Mouse (Mus musculus) intestine, embryonic 14.5 days (tissue): ENCODE measurements around the gene Nr1h2. TPM values are rescaled to one million over a fixed set of nuclear protein-coding genes. Genes with fewer than 3 reads are reported as not detected.

Source experiments
- ATAC-seq: fragments of 200-750 bp; cut with Nextera tagmentation; replicated peaks from 2 replicates; pipeline ENCODE4 v1.8.0; 2017; ENCODE audit warnings: low read depth, moderate number of reproducible peaks, moderate TSS enrichment, moderate library complexity; ENCODE audit not compliant: low FRiP score, low TSS enrichment
- DNase-seq: peaks from one replicate; pipeline ENCODE4 v3.0.0-alpha.2; 2018; ENCODE audit warnings: low spot score
- H3K27ac ChIP-seq: fragments of 300-500 bp; sonication (generic); 2 replicates; pipeline ENCODE4 v1.5.1; 2014; ENCODE audit warnings: low read depth, mild to moderate bottlenecking, control low read depth
- H3K27me3 ChIP-seq: fragments of 300-500 bp; sonication (generic); replicated peaks from 2 replicates; pipeline ENCODE4 v1.6.1; 2014; ENCODE audit warnings: low read length, control low read depth; ENCODE audit not compliant: control insufficient read depth, insufficient read depth
- H3K36me3 ChIP-seq: fragments of 300-500 bp; sonication (generic); 2 replicates; pipeline ENCODE4 v1.6.1; 2014; ENCODE audit warnings: low read length, control low read depth; ENCODE audit not compliant: control insufficient read depth, insufficient read depth
- H3K4me1 ChIP-seq: fragments of 300-500 bp; sonication (generic); replicated peaks from 2 replicates; pipeline ENCODE4 v1.6.1; 2014; ENCODE audit warnings: low read length, control low read depth, mixed read lengths; ENCODE audit not compliant: control insufficient read depth, insufficient read depth
- H3K4me2 ChIP-seq: fragments of 300-500 bp; sonication (generic); 2 replicates; pipeline ENCODE4 v1.6.1; 2014; ENCODE audit warnings: low read length
- H3K4me3 ChIP-seq: fragments of 300-500 bp; sonication (generic); 2 replicates; pipeline ENCODE4 v1.5.1; 2014; ENCODE audit warnings: low read depth, low read length, control low read depth, mixed read lengths
- H3K9ac ChIP-seq: fragments of 300-500 bp; sonication (generic); 2 replicates; pipeline ENCODE4 v1.6.1; 2014; ENCODE audit warnings: mild to moderate bottlenecking, low read length
- H3K9me3 ChIP-seq: fragments of 300-500 bp; sonication (generic); 2 replicates; pipeline ENCODE4 v1.6.1; 2016; ENCODE audit warnings: low read length, control low read depth; ENCODE audit not compliant: control insufficient read depth
- WGBS: fragments of 180-500 bp; shearing (Covaris S2); extraction: QIAGEN DNeasy Blood & Tissue Kit; methylation state at CpG from one replicate; pipeline ENCODE4 v1.1.7; 2014; 5-methylcytosine and 5-hydroxymethylcytosine counted together
- polyA plus RNA-seq: library from polyadenylated mRNA; unstranded; fragments of >200 nt; fragmentation: Nextera tagmentation; extraction: Ambion mirVana; gene quantifications from 2 replicates; pipeline ENCODE4 v1.2.1, GENCODE M21; 2014

Nr1h2 gene
- polyA plus RNA-seq, 1 experiment from 2014 or later, result 70.6 TPM

- H3K9ac ChIP-seq, result no peak overlapping the region
- no peak overlapping the region for H3K4me3 ChIP-seq
- ATAC-seq, result no peak
- peaks cover 86% of the 10 kb centered on the region for H3K36me3 ChIP-seq
- no peaks in the 10 kb centered on the region for H3K27me3 ChIP-seq
- DNase-seq, result no peak
- no peaks in the 10 kb centered on the region for H3K9me3 ChIP-seq
- H3K27ac ChIP-seq, result no peak overlapping the region
- WGBS, result 91% methylated on average over 41 of the region's 41 CpGs
- H3K4me2 ChIP-seq, result no peak overlapping the region
- H3K4me1 ChIP-seq, result no peaks in the 10 kb centered on the region
Observed at GRCm38 (mm10) chr7:44538756-44539624, 14.8 kb downstream of the Nr1h2 start.

- Histone ChIP-seq H3K9ac (no peak overlapping the region), H3K4me2 (no peak overlapping the region), H3K27me3 (no peaks in the 10 kb centered on the region), H3K27ac (no peak overlapping the region), H3K4me3 (no peak overlapping the region), H3K9me3 (no peaks in the 10 kb centered on the region), H3K4me1 (no peaks in the 10 kb centered on the region), H3K36me3 (peaks cover 93% of the 10 kb centered on the region)
- 93% methylated on average over 13 of the region's 13 CpGs for WGBS
- no peak for DNase-seq
- no peak for ATAC-seq
Observed at GRCm38 (mm10) chr7:44537496-44537895, 16.3 kb downstream of the Nr1h2 start.

- no peaks in the 10 kb centered on the region for H3K27me3 ChIP-seq
- no peak overlapping the region for H3K4me2 ChIP-seq
- H3K4me3 ChIP-seq, result no peak overlapping the region
- no peaks in the 10 kb centered on the region for H3K4me1 ChIP-seq
- H3K9me3 ChIP-seq, result no peaks in the 10 kb centered on the region
- peaks cover 88% of the 10 kb centered on the region for H3K36me3 ChIP-seq
- H3K9ac ChIP-seq, result no peak overlapping the region
- ATAC-seq, result no peak
- WGBS, result 79% methylated on average over 7 of the region's 7 CpGs
- DNase-seq, result no peak
- no peak overlapping the region for H3K27ac ChIP-seq
Observed at GRCm38 (mm10) chr7:44537009-44537408, 16.7 kb downstream of the Nr1h2 start.

GRCm38 (mm10) chr7:44536590-44536968, 17.2 kb downstream of the Nr1h2 start:
- H3K36me3 ChIP-seq, result peaks cover 87% of the 10 kb centered on the region

GRCm38 (mm10) chr7:44535657-44536589, 17.8 kb downstream of the Nr1h2 start:
- no peak overlapping the region for H3K9ac ChIP-seq
- H3K36me3 ChIP-seq, result peaks cover 81% of the 10 kb centered on the region
- H3K27me3 ChIP-seq, result no peaks in the 10 kb centered on the region
- H3K27ac ChIP-seq, result no peak overlapping the region
- no peaks in the 10 kb centered on the region for H3K4me1 ChIP-seq
- ATAC-seq (no peak), DNase-seq (no peak)
- H3K9me3 ChIP-seq, result no peaks in the 10 kb centered on the region
- 93% methylated on average over 27 of the region's 27 CpGs for WGBS
- no peak overlapping the region for H3K4me2 ChIP-seq
- H3K4me3 ChIP-seq, result no peak overlapping the region

More at GRCm38 (mm10) chr7:44536590-44536968, 17.2 kb downstream of the Nr1h2 start:
- no peak overlapping the region for H3K27ac ChIP-seq
- H3K4me3 ChIP-seq, result no peak overlapping the region
- no peaks in the 10 kb centered on the region for H3K27me3 ChIP-seq
- ATAC-seq (no peak), DNase-seq (no peak)
- H3K4me2 ChIP-seq, result no peak overlapping the region
- 91% methylated on average over 6 of the region's 6 CpGs for WGBS
- H3K4me1 ChIP-seq, result no peaks in the 10 kb centered on the region
- no peak overlapping the region for H3K9ac ChIP-seq
- H3K9me3 ChIP-seq, result no peaks in the 10 kb centered on the region

- Histone ChIP-seq H3K4me1 (no peaks in the 10 kb centered on the region), H3K9ac (no peak overlapping the region), H3K9me3 (no peaks in the 10 kb centered on the region), H3K4me3 (no peak overlapping the region), H3K4me2 (no peak overlapping the region), H3K27me3 (no peaks in the 10 kb centered on the region), H3K36me3 (peaks cover 70% of the 10 kb centered on the region), H3K27ac (no peak overlapping the region)
- ATAC-seq (no peak), DNase-seq (no peak)
- 86% methylated on average over 18 of the region's 19 CpGs for WGBS
Observed at GRCm38 (mm10) chr7:44534656-44535441, 18.9 kb downstream of the Nr1h2 start.

GRCm38 (mm10) chr7:44534242-44534641, 19.5 kb downstream of the Nr1h2 start:
- Histone ChIP-seq H3K27ac (no peak overlapping the region), H3K4me1 (no peaks in the 10 kb centered on the region), H3K4me2 (no peak overlapping the region), H3K36me3 (peaks cover 65% of the 10 kb centered on the region), H3K9ac (no peak overlapping the region), H3K27me3 (no peaks in the 10 kb centered on the region), H3K4me3 (no peak overlapping the region), H3K9me3 (no peaks in the 10 kb centered on the region)
- 95% methylated on average over 13 of the region's 13 CpGs for WGBS
- DNase-seq (no peak), ATAC-seq (no peak)

- Histone ChIP-seq H3K9ac (no peak overlapping the region), H3K36me3 (peaks cover 60% of the 10 kb centered on the region), H3K4me1 (no peaks in the 10 kb centered on the region), H3K27ac (no peak overlapping the region), H3K4me2 (no peak overlapping the region), H3K4me3 (no peak overlapping the region), H3K9me3 (no peaks in the 10 kb centered on the region), H3K27me3 (no peaks in the 10 kb centered on the region; the same call in 1 of the 2 replicates)
- no peak for DNase-seq
- ATAC-seq, result no peak
- 80% methylated on average over 12 of the region's 12 CpGs for WGBS
Observed at GRCm38 (mm10) chr7:44533746-44534045, 20.1 kb downstream of the Nr1h2 start.
